Mouse (Mus musculus) lung, adult 2 months (tissue): ENCODE data around the gene Top1.

Experiments
- CTCF ChIP-seq: fragments of 200-500 bp; IDR thresholded peaks from 2 replicates; pipeline ENCODE4 v1.5.1; 2011; ENCODE audit warnings: mild to moderate bottlenecking, low read length, control low read depth; ENCODE audit not compliant: insufficient read depth
- POLR2A ChIP-seq: fragments of 200-500 bp; IDR thresholded peaks from 2 replicates; pipeline ENCODE4 v1.6.1; 2011; ENCODE audit warnings: low read depth, mild to moderate bottlenecking, control low read depth, low read length, borderline replicate concordance; ENCODE audit errors: extremely low read depth

DNA sequence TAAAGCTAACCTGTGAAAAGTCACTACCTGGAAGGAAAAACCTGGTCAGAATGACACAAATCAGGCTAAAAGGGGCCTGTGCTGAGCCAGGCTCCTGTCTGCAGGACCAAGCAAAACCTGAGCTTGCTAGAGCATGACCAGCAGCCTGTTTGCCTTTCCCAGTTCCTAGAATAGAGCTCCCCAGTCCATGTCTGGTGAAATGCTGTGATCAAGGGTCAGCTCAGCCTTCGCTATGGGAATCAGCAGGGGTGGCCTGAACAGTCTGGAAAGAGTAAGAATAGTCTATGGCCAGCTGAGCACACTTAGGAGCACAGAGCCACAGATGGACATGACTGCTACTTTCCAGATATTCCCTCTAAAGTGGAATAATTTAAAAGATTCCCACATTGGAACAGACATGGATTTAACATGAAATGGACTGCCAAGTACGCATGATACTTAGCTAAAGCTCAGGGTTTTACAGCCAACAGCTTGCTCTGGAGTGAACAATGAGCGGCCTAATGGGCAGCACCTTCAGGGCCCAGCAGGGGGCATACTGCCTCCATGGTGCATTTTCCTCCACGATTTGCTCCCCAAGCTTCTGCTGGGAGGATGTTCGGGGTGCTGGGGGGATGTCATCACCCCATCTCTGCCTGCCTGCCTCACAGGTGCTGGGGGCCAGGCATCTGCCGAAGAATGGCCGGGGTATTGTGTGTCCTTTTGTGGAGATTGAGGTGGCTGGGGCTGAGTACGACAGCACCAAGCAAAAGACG, 114.9 kb downstream of the Top1 start:
- TF ChIP-seq POLR2A (no peak), CTCF (peak; percentile 66)
